8 mouse cellular contexts compared by ENCODE assay signal in genomic region chr4:109156481-109157261, GRCm38 (mm10). TPM values are rescaled to one million over a fixed set of nuclear protein-coding genes. Genes with fewer than 3 reads are reported as not detected.
DNase-seq lines count a peak whose midpoint lies in the region; ATAC-seq and TF ChIP-seq lines count a peak whose summit lies in the region.

No protein-coding gene starts in this region.

- 31% methylated on average over 24 of the region's 24 CpGs for WGBS in forebrain, embryonic 13.5 days
- WGBS in stomach, postnatal 0 days: 21% methylated on average over 24 of the region's 24 CpGs

- TF ChIP-seq CTCF in stomach, postnatal 0 days (IDR thresholded peaks at IDR 0.05; ENCODE audit: low read depth): no peak

- intact Hi-C loops in heart, postnatal 36 days (cut with DNase I): no loop called here

- no peaks in the 10 kb centered on the region for H3K27me3 ChIP-seq in forebrain, embryonic 13.5 days
- no peaks in the 10 kb centered on the region for H3K27me3 ChIP-seq in stomach, postnatal 0 days (ENCODE audit: control insufficient read depth, insufficient read depth, low read length)

- H3K9ac ChIP-seq in forebrain, embryonic 13.5 days: peak overlapping the region; percentile 21; the same call in 1 of the 2 replicates
- peak overlapping the region; percentile 28; the same call in 1 of the 2 replicates for H3K9ac ChIP-seq in stomach, postnatal 0 days (ENCODE audit: low read length)

- no peaks in the 10 kb centered on the region for H3K36me3 ChIP-seq in forebrain, embryonic 13.5 days (ENCODE audit: poor library complexity, severe bottlenecking)
- H3K36me3 ChIP-seq in stomach, postnatal 0 days (ENCODE audit: control insufficient read depth, insufficient read depth, low read length): no peaks in the 10 kb centered on the region

- peaks cover 22% of the 10 kb centered on the region for H3K4me1 ChIP-seq in forebrain, embryonic 13.5 days
- no peaks in the 10 kb centered on the region for H3K4me1 ChIP-seq in stomach, postnatal 0 days (replicated peaks; ENCODE audit: control insufficient read depth, insufficient read depth)

- peak; percentile 87 for ATAC-seq in forebrain, embryonic 13.5 days
- ATAC-seq in stomach, postnatal 0 days (ENCODE audit: low FRiP score, low TSS enrichment): no peak

- no peak for TF ChIP-seq EP300 in stomach, postnatal 0 days (optimal IDR thresholded peaks at IDR 0.05)

- peak overlapping the region; percentile 75 for H3K27ac ChIP-seq in forebrain, embryonic 13.5 days
- H3K27ac ChIP-seq in stomach, postnatal 0 days (replicated peaks): peak overlapping the region; percentile 61

- H3K4me3 ChIP-seq in forebrain, embryonic 13.5 days: peak overlapping the region; percentile 22
- H3K4me3 ChIP-seq in stomach, postnatal 0 days (ENCODE audit: low read depth, low read length): peak overlapping the region; percentile 16

- H3K4me2 ChIP-seq in forebrain, embryonic 13.5 days: peak overlapping the region; percentile 47
- peak overlapping the region; percentile 48 for H3K4me2 ChIP-seq in stomach, postnatal 0 days (replicated peaks; ENCODE audit: low read depth)

- DNase-seq in urinary bladder, adult 2 months (ENCODE audit: low spot score): peak; percentile 32
- no peak for DNase-seq in urinary bladder, postnatal 4 days (ENCODE audit: low spot score in 2 of 2)
- peak; percentile 40 to 57 for DNase-seq in heart, postnatal 36 days
- peak; percentile 40 to 51 for DNase-seq in layer of hippocampus, postnatal 14 days (ENCODE audit: low spot score in 2 of 2)
- peak; percentile 39 to 50 for DNase-seq in lung, postnatal 4 days
- DNase-seq in stomach, postnatal 0 days (ENCODE audit: low spot score): peak; percentile 18
- DNase-seq in yolk sac, embryonic 10.5 days (ENCODE audit: low spot score): no peak

- H3K9me3 ChIP-seq in forebrain, embryonic 13.5 days (replicated peaks): no peaks in the 10 kb centered on the region
- no peaks in the 10 kb centered on the region for H3K9me3 ChIP-seq in stomach, postnatal 0 days (ENCODE audit: control insufficient read depth, low read length)

RNA-seq across cellular contexts. Expression of gene Osbpl9, which starts 45.4 kb away (rescaled TPM):
- polyA plus RNA-seq in urinary bladder, adult 2 months (2012; rRNA removed): 95.4 and 97.5 TPM in 2 replicates
- polyA plus RNA-seq in forebrain, embryonic 13.5 days (2015; fragmentation: Nextera tagmentation; extraction: Ambion mirVana): 70.3 and 73.2 TPM in 2 replicates
- total RNA-seq in heart, postnatal 36 days (2021): 100 to 1,000 TPM in 1 of 2 experiments, 10 to 100 TPM in 1; 97.8 to 104 TPM
- 10 to 100 TPM; 56.2 to 59.7 TPM for total RNA-seq in layer of hippocampus, postnatal 14 days (2021)
- 45.0 and 45.5 TPM in 2 replicates for polyA plus RNA-seq in stomach, postnatal 0 days (2015; fragmentation: Nextera tagmentation; extraction: Ambion mirVana)

Comparison
In these comparisons a context has a peak if more than half of its experiments do, and no peak if none do; other contexts are left out.
1. DNase-seq: peak in urinary bladder, adult 2 months (single experiment), heart, postnatal 36 days (2 of 2), layer of hippocampus, postnatal 14 days (2 of 2), lung, postnatal 4 days (2 of 2) and stomach, postnatal 0 days (single experiment); none in urinary bladder, postnatal 4 days (0 of 2) and yolk sac, embryonic 10.5 days (single experiment).